Mouse (Mus musculus) erythroblast, embryonic 14.5 days (primary cell): ENCODE results near the gene Cenpa.

Experiments
- GATA1 ChIP-seq: IDR thresholded peaks from 2 replicates; pipeline ENCODE4 v1.6.1; 2012; ENCODE audit warnings: low read length, inconsistent platforms, mixed read lengths
- TAL1 ChIP-seq: IDR thresholded peaks from 3 replicates; pipeline ENCODE4 v1.6.1; 2012; ENCODE audit warnings: low read length, inconsistent platforms, mixed read lengths

- TF ChIP-seq GATA1, result no peak
- TF ChIP-seq TAL1, result no peak
Observed at GRCm38 (mm10) chr5:30683993-30684392, 17.4 kb downstream of the Cenpa start.
